Mouse (Mus musculus) sigmoid colon, adult 10 weeks (tissue): ENCODE results near the gene Gm6370. TPM values are rescaled to one million over a fixed set of nuclear protein-coding genes. Genes with fewer than 3 reads are reported as not detected.

ENCODE experiments used
- polyA plus RNA-seq: library from polyadenylated mRNA; stranded (reverse); fragments of 350-450 nt; fragmentation: Illumina TruSeq; extraction: RNeasy Lipid Tissue Mini Kit (QIAGEN cat#74804); gene quantifications from one replicate; pipeline ENCODE4 v1.2.3, GENCODE M21; 2014; ENCODE audit warnings: low read depth, low replicate concordance

The Gm6370 gene
- not detected for polyA plus RNA-seq

GRCm38 (mm10) chr5:146491063-146491462 lies at the start of gene Gm6370:
Gene Gm6370, plus strand, starts transcription at chr5:146491363.

DNA sequence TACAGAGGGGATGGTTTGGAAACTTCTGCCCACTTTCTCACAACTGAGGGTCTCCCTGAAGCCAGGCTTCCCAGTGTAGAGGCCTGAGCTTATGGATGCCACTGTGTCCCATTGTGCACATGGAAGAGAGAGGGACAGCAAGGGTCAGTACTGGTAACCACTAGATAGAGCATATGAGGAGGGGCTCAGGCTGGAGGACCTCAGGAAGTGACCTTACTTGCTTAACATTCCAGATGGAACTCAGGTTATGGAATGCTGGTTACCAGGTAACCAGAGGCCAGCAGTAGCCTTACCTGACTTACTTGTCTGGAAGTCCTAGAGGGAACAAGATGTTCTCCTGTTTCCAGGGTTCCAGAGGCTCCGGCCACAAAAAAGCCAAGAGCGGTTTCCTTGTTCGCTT lies 9.5 kb upstream of the Gm6370 start, which contains the start of gene Gm6408:
TSS of gene Gm6408 (plus strand) at position 301 of the 400 bp plus-strand sequence.

DNA sequence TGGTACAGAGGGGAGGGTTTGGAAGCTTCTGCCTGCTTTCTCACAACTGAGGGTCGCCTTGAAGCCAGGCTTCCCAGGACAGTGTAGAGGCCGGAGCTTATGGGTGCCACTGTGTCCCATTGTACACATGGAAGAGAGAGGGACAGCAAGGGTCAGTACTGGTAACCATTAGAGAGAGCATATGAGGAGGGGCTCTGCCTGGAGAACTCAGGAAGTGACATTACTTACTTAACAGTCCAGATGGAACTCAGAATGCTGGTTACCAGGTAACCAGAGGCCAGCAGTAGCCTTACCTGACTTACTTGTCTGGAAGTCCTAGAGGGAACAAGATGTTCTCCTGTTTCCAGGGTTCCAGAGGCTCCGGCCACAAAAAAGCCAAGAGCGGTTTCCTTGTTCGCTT lies 10.9 kb downstream of the Gm6370 start, which contains the start of gene 4930449I24Rik:
TSS of gene 4930449I24Rik (plus strand) at position 301 of the 400 bp plus-strand sequence.

GRCm38 (mm10) chr5:146513823-146514222 lies 22.7 kb downstream of the Gm6370 start, which contains the start of gene Gm3402:
Gene Gm3402, plus strand, starts transcription at chr5:146514123.

GRCm38 (mm10) chr5:146525501-146525900 lies 34.3 kb downstream of the Gm6370 start, which contains the start of gene Gm3404:
Gene Gm3404, plus strand, starts transcription at chr5:146525801.

DNA sequence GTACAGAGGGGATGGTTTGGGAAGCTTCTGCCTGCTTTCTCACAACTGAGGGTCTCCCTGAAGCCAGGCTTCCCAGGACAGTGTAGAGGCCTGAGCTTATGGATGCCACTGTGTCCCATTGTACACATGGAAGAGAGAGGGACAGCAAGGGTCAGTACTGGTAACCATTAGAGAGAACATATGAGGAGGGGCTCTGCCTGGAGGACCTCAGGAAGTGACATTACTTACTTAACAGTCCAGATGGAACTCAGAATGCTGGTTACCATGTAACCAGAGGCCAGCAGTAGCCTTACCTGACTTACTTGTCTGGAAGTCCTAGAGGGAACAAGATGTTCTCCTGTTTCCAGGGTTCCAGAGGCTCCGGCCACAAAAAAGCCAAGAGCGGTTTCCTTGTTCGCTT lies 46.2 kb downstream of the Gm6370 start, which contains the start of gene Gm3409:
TSS of gene Gm3409 (plus strand) at position 301 of the 400 bp plus-strand sequence.

Other genes with a start within 250 kb of the Gm6370 start
- gene Wasf3, start 106.4 kb upstream of the Gm6370 start, polyA plus RNA-seq, result 5.1 TPM
- gene Gm6408, start 9.4 kb upstream of the Gm6370 start, polyA plus RNA-seq, result not detected
- gene 4930449I24Rik, start 11.0 kb downstream of the Gm6370 start, polyA plus RNA-seq, result not detected
- not detected for gene Gm3402, start 22.8 kb downstream of the Gm6370 start, polyA plus RNA-seq
- gene Gm3404, start 34.4 kb downstream of the Gm6370 start, polyA plus RNA-seq, result not detected
- gene Gm3409, start 46.3 kb downstream of the Gm6370 start, polyA plus RNA-seq, result not detected
- not detected for gene Gm3415, start 64.8 kb downstream of the Gm6370 start, polyA plus RNA-seq
- not detected for gene Gpr12, start 93.9 kb downstream of the Gm6370 start, polyA plus RNA-seq